Mouse (Mus musculus) C2C12 (cell line): ENCODE results near the gene Ugt1a10. TPM values are rescaled to one million over a fixed set of nuclear protein-coding genes. Genes with fewer than 3 reads are reported as not detected.
"Not testable (repeated sequence)": the region's sequence is repeated elsewhere in the genome, so short reads cannot be mapped to it uniquely, and the experiment has no call there.

Experiments
- H3K27me3 ChIP-seq: one replicate; pipeline ENCODE4 v1.6.1; 2011; ENCODE audit not compliant: control insufficient read depth, insufficient read depth, insufficient read length
- H3K36me3 ChIP-seq: one replicate; pipeline ENCODE4 v1.6.1; 2011; ENCODE audit not compliant: control insufficient read depth, insufficient read depth
- H3K4me3 ChIP-seq: one replicate; pipeline ENCODE4 v1.5.1; 2011; ENCODE audit warnings: mild to moderate bottlenecking, control low read depth; ENCODE audit not compliant: poor library complexity, insufficient read depth, severe bottlenecking
- H3K79me2 ChIP-seq: one replicate; pipeline ENCODE4 v1.6.1; 2011; ENCODE audit not compliant: control insufficient read depth, insufficient read depth
- H3K79me3 ChIP-seq: one replicate; pipeline ENCODE4 v1.6.1; 2011; ENCODE audit warnings: low read depth, control low read depth
- H3ac ChIP-seq: one replicate; pipeline ENCODE3; 2011; ENCODE audit warnings: low read depth; ENCODE audit not compliant: control insufficient read depth, insufficient read length
- CEBPB ChIP-seq: IDR thresholded peaks from one replicate; pipeline ENCODE4 v1.6.1; 2011; ENCODE audit warnings: low read depth, mild to moderate bottlenecking, control low read depth, moderate library complexity
- CTCF ChIP-seq: IDR thresholded peaks from one replicate; pipeline ENCODE4 v1.5.1; 2011; ENCODE audit not compliant: control insufficient read depth, insufficient read depth, insufficient read length
- FOSL1 ChIP-seq: IDR thresholded peaks from one replicate; pipeline ENCODE4 v1.8.0; 2011; ENCODE audit warnings: mild to moderate bottlenecking, low read length; ENCODE audit not compliant: poor library complexity, insufficient read depth, severe bottlenecking
- MAX ChIP-seq: IDR thresholded peaks from one replicate; pipeline ENCODE4 v1.6.1; 2011; ENCODE audit warnings: mild to moderate bottlenecking, control low read depth
- MYOD1 ChIP-seq: IDR thresholded peaks from one replicate; pipeline ENCODE4 v1.6.1; 2011; ENCODE audit warnings: low read depth; ENCODE audit not compliant: control insufficient read depth, insufficient read length
- MYOG ChIP-seq: IDR thresholded peaks from one replicate; pipeline ENCODE4 v1.6.1; 2011; ENCODE audit not compliant: control insufficient read depth, insufficient read length; ENCODE audit errors: extremely low read depth
- USF1 ChIP-seq: IDR thresholded peaks from one replicate; pipeline ENCODE4 v1.6.1; 2011; ENCODE audit warnings: low read depth, mild to moderate bottlenecking, control low read depth, moderate library complexity
- polyA plus RNA-seq: library from polyadenylated mRNA; unstranded; fragments of >200 nt; fragmentation: generic; extraction: Trizol; gene quantifications from one replicate; pipeline ENCODE4 v1.2.1, GENCODE M21; 2012; ENCODE audit warnings: missing spikeins

Ugt1a10 gene
- polyA plus RNA-seq, 1 experiment: not detected

DNA sequence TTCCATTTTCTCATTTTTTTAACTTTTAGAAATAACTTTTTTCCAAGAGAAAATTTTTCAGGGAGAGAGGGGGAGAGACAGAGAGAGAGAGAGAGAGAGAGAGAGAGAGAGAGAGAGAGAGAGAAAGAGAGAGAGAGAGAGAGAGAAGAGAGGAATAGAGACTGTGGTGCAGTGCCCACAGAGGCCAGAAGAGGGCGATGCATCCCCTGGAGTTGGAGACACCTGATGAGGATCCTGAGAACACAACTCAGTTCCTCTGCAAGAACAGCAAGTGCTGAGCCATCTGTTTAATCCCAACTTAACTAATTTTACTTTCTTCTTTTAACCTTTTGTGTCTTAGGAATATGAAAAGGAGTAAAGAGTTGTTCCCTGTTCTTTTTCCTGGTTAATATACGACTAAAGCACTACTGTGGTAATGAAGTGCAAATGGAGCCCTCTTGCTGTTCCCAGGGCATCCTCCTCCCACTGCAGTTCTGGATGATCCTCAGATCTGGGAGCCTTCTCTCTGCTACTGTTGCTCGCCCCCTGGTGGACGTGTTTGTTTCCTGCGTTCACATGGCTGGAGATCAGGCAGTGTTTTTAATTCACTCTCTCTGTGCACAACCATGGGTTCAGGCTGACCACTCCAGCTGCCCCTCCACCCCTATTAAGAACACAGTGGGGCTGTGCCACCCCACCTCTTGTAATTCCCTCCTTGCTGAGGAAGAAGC, 88.9 kb downstream of the Ugt1a10 start:
- not testable (repeated sequence) for H3K79me2 ChIP-seq, H3ac ChIP-seq, H3K79me3 ChIP-seq, H3K27me3 ChIP-seq, H3K36me3 ChIP-seq, H3K4me3 ChIP-seq
- TF ChIP-seq CTCF: peak; percentile 8

DNA sequence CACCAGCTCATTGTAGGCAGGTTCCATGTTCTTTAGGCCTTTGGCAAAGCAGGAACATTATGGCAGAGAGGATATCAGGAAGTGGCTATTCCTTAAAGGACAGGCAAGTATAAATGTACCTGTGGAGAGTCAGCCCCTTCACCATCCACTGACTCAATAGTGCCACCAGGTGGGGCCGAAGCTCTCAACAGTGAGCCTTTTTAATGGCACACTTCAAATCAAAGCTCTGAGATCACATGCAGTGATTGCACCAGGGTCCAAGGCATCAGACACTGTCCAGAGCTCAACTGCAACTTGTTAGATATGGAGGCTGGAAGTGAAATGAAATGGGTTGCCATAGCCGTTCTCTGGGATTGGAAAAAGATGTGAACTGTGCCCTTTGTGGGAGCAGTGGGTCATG, 90.1 kb downstream of the Ugt1a10 start:
- not testable (repeated sequence) for H3ac ChIP-seq, H3K79me2 ChIP-seq, H3K79me3 ChIP-seq, H3K27me3 ChIP-seq, H3K36me3 ChIP-seq, H3K4me3 ChIP-seq

DNA sequence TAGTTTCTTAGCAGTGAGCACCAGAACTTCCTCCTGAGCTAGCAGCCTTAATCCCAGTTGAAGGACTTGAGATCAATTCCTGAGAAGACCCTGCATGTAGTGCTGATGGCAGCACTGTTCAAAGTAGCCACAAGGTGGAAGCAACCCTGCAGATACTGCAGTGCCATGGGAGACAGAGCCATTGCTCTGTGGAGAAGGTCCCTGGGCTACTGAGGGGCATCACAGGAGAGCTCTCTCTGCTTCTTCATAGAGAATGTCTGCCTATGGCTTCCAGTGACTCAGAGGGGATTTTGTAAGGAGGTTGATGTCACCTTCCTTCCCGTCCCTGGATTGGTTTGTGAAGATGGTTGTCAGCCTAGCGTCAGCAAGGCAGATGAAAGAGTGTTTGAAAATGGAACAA, 94.9 kb downstream of the Ugt1a10 start:
- H3K79me2 ChIP-seq, H3ac ChIP-seq, H3K36me3 ChIP-seq, H3K79me3 ChIP-seq, H3K4me3 ChIP-seq, H3K27me3 ChIP-seq: not testable (repeated sequence)
- TF ChIP-seq CTCF: peak; percentile 2

DNA sequence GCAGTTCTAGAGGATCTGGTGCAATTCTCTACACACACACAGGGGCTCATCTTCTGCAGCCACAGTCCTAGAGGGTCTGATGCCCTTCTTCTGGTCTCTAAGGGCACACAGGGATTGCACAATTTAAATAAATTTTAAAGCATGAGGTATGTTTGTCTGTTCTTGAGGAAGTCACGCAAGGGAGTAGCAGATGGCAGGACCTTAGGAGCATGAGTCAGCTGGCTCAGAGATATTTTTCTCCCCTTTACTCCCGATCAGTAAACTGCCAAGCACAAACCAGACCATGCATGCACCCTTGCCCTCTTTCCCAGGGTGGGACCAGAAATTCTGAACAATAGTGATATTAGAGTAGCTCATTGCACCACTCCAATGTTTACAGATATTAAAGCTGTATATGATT, 103.2 kb downstream of the Ugt1a10 start:
- Histone ChIP-seq H3K79me3 (no peaks in the 10 kb centered on the region), H3K4me3 (no peak overlapping the region), H3K36me3 (no peaks in the 10 kb centered on the region), H3K79me2 (no peaks in the 10 kb centered on the region), H3K27me3 (peaks cover 5% of the 10 kb centered on the region), H3ac (no peak overlapping the region)
- TF ChIP-seq USF1 (no peak), MYOD1 (no peak), MYOG (no peak), CTCF (no peak), CEBPB (no peak), MAX (no peak), FOSL1 (no peak)

DNA sequence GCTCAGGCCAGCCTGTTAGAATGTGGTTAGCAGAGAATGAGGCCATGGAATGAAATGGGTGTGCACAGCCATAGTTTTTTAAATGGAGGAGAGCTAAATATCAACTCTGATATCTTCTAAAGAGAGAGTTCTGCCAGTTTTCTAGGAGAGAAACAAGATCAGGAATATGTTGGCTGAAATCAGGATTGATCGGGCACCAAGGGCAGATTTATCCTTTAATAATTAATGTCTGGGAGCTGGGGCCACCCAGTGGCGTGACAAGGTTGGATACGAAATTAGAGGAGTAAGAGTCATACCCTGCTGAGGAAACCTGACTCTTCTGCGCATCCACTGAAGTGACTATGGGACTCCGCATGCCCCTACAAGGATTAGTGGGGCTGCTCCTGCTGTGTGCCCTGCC, 110.5 kb downstream of the Ugt1a10 start, which contains the start of gene Ugt1a5:
Gene Ugt1a5, plus strand, starts transcription at position 302 of the 400 bp plus-strand sequence.
- Histone ChIP-seq H3K27me3 (no peaks in the 10 kb centered on the region), H3K79me2 (no peaks in the 10 kb centered on the region), H3K36me3 (no peaks in the 10 kb centered on the region), H3K4me3 (no peak within 1 kb of the TSS), H3ac (no peak within 1 kb of the TSS), H3K79me3 (no peaks in the 10 kb centered on the region)
- TF ChIP-seq FOSL1 (no peak), CEBPB (no peak), MYOG (no peak), CTCF (no peak), USF1 (no peak), MAX (no peak), MYOD1 (no peak)

DNA sequence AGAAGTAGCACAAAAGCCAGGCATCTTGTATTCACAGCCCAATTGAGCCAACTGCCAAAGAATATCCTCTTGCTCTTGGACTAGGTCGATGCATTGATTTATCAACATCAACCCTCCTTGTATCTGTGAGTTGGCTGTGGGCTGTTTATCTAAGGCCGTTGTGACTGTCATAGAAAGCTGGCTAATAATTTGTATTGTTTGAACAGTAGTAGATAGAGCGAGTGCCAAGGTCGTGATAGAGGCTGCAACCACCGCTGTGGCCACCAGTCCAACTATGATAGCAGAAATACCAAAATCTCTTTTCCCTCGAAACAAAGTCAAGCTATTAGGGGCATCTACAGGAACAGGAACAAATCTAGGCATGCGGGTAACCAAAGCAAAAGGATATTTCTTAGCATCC, 117.0 kb downstream of the Ugt1a10 start:
- not testable (repeated sequence) for H3K4me3 ChIP-seq, H3K79me3 ChIP-seq, H3K27me3 ChIP-seq, H3K79me2 ChIP-seq, H3K36me3 ChIP-seq, H3ac ChIP-seq

DNA sequence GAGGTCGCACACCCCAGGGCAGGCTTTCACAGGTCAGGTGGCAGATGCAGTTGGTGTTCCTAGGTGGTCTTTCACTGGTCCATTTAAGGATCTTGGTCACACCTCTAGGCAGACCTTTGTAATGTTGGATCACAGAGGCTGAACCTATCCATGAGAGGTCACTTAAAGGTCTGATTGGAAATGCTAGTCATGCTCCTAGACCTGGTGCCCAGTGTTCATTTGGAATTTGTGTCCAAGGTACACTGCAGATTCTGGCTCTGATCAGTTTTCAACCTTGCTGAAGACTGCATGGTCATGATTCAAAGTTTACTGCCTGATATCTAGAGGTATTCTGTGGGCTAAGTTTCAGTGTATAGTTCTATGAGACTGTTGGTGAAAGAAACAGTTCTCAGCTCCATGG, 124.5 kb downstream of the Ugt1a10 start:
- H3K36me3 ChIP-seq: no peaks in the 10 kb centered on the region
- no peaks in the 10 kb centered on the region for H3K79me2 ChIP-seq
- TF ChIP-seq CEBPB: no peak
- TF ChIP-seq FOSL1: no peak
- no peak for TF ChIP-seq MAX
- no peak for TF ChIP-seq USF1
- no peaks in the 10 kb centered on the region for H3K79me3 ChIP-seq
- no peak overlapping the region for H3ac ChIP-seq
- H3K27me3 ChIP-seq: no peaks in the 10 kb centered on the region
- H3K4me3 ChIP-seq: no peak overlapping the region
